In genomic region chr9:121616471-121616870, GRCm38 (mm10) we compare ENCODE assay signal across 11 mouse cellular contexts. TPM values are rescaled to one million over a fixed set of nuclear protein-coding genes. Genes with fewer than 3 reads are reported as not detected.
DNase-seq lines count a peak whose midpoint lies in the region; ATAC-seq and TF ChIP-seq lines count a peak whose summit lies in the region.
"Had no signal": no experiment of that assay in that cellular context is flagged by ENCODE, and none has a peak within 500 bp of the region (broad histone marks: within the 10 kb centered on the region; RNA-seq: fewer than 3 reads in every experiment).

No protein-coding gene starts in this region.

- ATAC-seq in midbrain, postnatal 0 days (ENCODE audit: low FRiP score), result 0 out of 2 replicates have a peak, but pooled peaks have one; percentile 23
- ATAC-seq in midbrain, embryonic 15.5 days (replicated peaks), result no peak

- H3K4me3 ChIP-seq in heart, adult 2 months, result no peak overlapping the region
- no peak overlapping the region for H3K4me3 ChIP-seq in midbrain, postnatal 0 days (ENCODE audit: low read depth, low read length)
- no peak overlapping the region for H3K4me3 ChIP-seq in midbrain, embryonic 15.5 days
- H3K4me3 ChIP-seq: embryonic facial prominence, embryonic 13.5 days; heart, embryonic 10.5 days; megakaryocyte, embryonic 14.5 days had no signal

- H3K9me3 ChIP-seq in midbrain, postnatal 0 days (ENCODE audit: low read length), result no peaks in the 10 kb centered on the region
- H3K9me3 ChIP-seq in midbrain, embryonic 15.5 days, result no peaks in the 10 kb centered on the region
- H3K9me3 ChIP-seq: heart, embryonic 10.5 days had no signal

- no peaks in the 10 kb centered on the region for H3K36me3 ChIP-seq in heart, adult 2 months (ENCODE audit: control insufficient read depth, insufficient read depth, low read length)
- peaks cover 8% of the 10 kb centered on the region; the same call in 1 of the 2 replicates for H3K36me3 ChIP-seq in midbrain, postnatal 0 days (ENCODE audit: insufficient read depth, low read length)
- no peaks in the 10 kb centered on the region for H3K36me3 ChIP-seq in midbrain, embryonic 15.5 days (replicated peaks)
- H3K36me3 ChIP-seq: embryonic facial prominence, embryonic 13.5 days; heart, embryonic 10.5 days had no signal

- intact Hi-C loops in heart, adult 2 months (cut with DNase I), result no loop called here
- intact Hi-C loops in heart, postnatal 14 days (cut with DNase I), result no loop called here
- intact Hi-C loops in left cerebral cortex, postnatal 10 days (cut with DNase I), result no loop called here

- peak; percentile 45 for TF ChIP-seq CTCF in heart, adult 2 months (IDR thresholded peaks at IDR 0.05)
- TF ChIP-seq CTCF in midbrain, postnatal 0 days (IDR thresholded peaks at IDR 0.05), result peak; percentile 41

- H3K4me1 ChIP-seq in heart, adult 2 months (ENCODE audit: control insufficient read depth, insufficient read depth, low read length), result no peaks in the 10 kb centered on the region
- no peaks in the 10 kb centered on the region for H3K4me1 ChIP-seq in midbrain, postnatal 0 days (ENCODE audit: insufficient read depth, low read length)
- no peaks in the 10 kb centered on the region for H3K4me1 ChIP-seq in midbrain, embryonic 15.5 days

- no peaks in the 10 kb centered on the region for H3K27me3 ChIP-seq in heart, adult 2 months (ENCODE audit: control insufficient read depth, insufficient read depth, low read length)
- H3K27me3 ChIP-seq in midbrain, postnatal 0 days (ENCODE audit: insufficient read depth, low read length), result no peaks in the 10 kb centered on the region
- H3K27me3 ChIP-seq in midbrain, embryonic 15.5 days (replicated peaks), result no peaks in the 10 kb centered on the region
- H3K27me3 ChIP-seq: embryonic facial prominence, embryonic 13.5 days had no signal

- no peak overlapping the region for H3K4me2 ChIP-seq in midbrain, postnatal 0 days (ENCODE audit: low read depth, low read length, poor library complexity, severe bottlenecking)
- no peak overlapping the region for H3K4me2 ChIP-seq in midbrain, embryonic 15.5 days
- H3K4me2 ChIP-seq: embryonic facial prominence, embryonic 13.5 days had no signal

- 67% methylated on average over 3 of the region's 3 CpGs for WGBS in heart, adult 2 months
- 54% methylated on average over 3 of the region's 3 CpGs for WGBS in midbrain, postnatal 0 days
- 54% methylated on average over 3 of the region's 3 CpGs for WGBS in midbrain, embryonic 15.5 days

- no peak overlapping the region for H3K9ac ChIP-seq in heart, adult 2 months (ENCODE audit: low read depth, low read length)
- H3K9ac ChIP-seq in midbrain, postnatal 0 days (replicated peaks; ENCODE audit: low read length, poor library complexity, severe bottlenecking), result no peak overlapping the region
- H3K9ac ChIP-seq in midbrain, embryonic 15.5 days, result no peak overlapping the region
- H3K9ac ChIP-seq: embryonic facial prominence, embryonic 13.5 days had no signal

- H3K27ac ChIP-seq in heart, adult 2 months, result no peak overlapping the region
- no peak overlapping the region for H3K27ac ChIP-seq in midbrain, postnatal 0 days (ENCODE audit: low read depth, low read length)
- no peak overlapping the region for H3K27ac ChIP-seq in midbrain, embryonic 15.5 days
- H3K27ac ChIP-seq: embryonic facial prominence, embryonic 13.5 days; heart, embryonic 10.5 days had no signal

- TF ChIP-seq EP300 in heart, adult 2 months (IDR thresholded peaks at IDR 0.05; ENCODE audit: insufficient read depth, low read depth, low read length), result no peak

- no peak for TF ChIP-seq POLR2A in heart, adult 2 months (IDR thresholded peaks at IDR 0.05; ENCODE audit: insufficient read depth, low read depth, low read length)

- no peak for DNase-seq in heart, adult 2 months
- DNase-seq in heart, postnatal 14 days, result no peak
- no peak for DNase-seq in midbrain, postnatal 0 days (ENCODE audit: low spot score)
- DNase-seq in brain, adult 2 months (ENCODE audit: low read depth, low spot score), result peak; percentile 14
- peak; percentile 15 for DNase-seq in thymus, postnatal 0 days (ENCODE audit: low spot score)
- no peak for DNase-seq in frontal cortex, postnatal 14 days (ENCODE audit: low spot score in 2 of 2)
- no peak for DNase-seq in left cerebral cortex, postnatal 10 days (ENCODE audit: extremely low spot score in 1 of 2, low spot score in 2 of 2)

- H3K79me2 ChIP-seq in heart, adult 2 months (replicated peaks; ENCODE audit: control insufficient read depth, insufficient read depth, low read length), result no peaks in the 10 kb centered on the region

RNA-seq across cellular contexts. Expression of gene Lyzl4, which starts 25.4 kb away (rescaled TPM):
- total RNA-seq in heart, adult 2 months (2021), result not detected
- 0.12 and 0.88 TPM in 2 replicates for polyA plus RNA-seq in heart, adult 2 months (2012; rRNA removed)
- total RNA-seq in heart, postnatal 14 days (2021), result not detected
- not detected in 2 replicates for total RNA-seq in midbrain, postnatal 0 days (2014; rRNA removed)
- 0.28 TPM in 1 of 2 replicates, not detected in the other for polyA plus RNA-seq in midbrain, postnatal 0 days (2015; fragmentation: Nextera tagmentation; extraction: Ambion mirVana)
- 0.18 and 0.27 TPM in 2 replicates for polyA plus RNA-seq in midbrain, embryonic 15.5 days (2015; fragmentation: Nextera tagmentation; extraction: Ambion mirVana)
- 1.2 and 1.3 TPM in 2 replicates for polyA plus RNA-seq in thymus, postnatal 0 days (2015; fragmentation: Nextera tagmentation; extraction: Ambion mirVana)
- total RNA-seq in left cerebral cortex, postnatal 10 days (2021), result under 1 TPM; 0.87 to 0.97 TPM
- polyA plus RNA-seq: heart, embryonic 10.5 days had no signal

RNA-seq across cellular contexts. Expression of gene Vipr1, which starts 26.0 kb away (rescaled TPM):
- 1 to 10 TPM; 1.2 to 1.4 TPM for total RNA-seq in heart, adult 2 months (2021)
- polyA plus RNA-seq in heart, adult 2 months (2012; rRNA removed), result 0.41 and 0.45 TPM in 2 replicates
- 1 to 10 TPM in 1 of 2 experiments, under 1 TPM in 1; 0.73 to 2.1 TPM for total RNA-seq in heart, postnatal 14 days (2021)
- total RNA-seq in midbrain, postnatal 0 days (2014; rRNA removed), result 0.05 and 0.82 TPM in 2 replicates
- polyA plus RNA-seq in midbrain, postnatal 0 days (2015; fragmentation: Nextera tagmentation; extraction: Ambion mirVana), result 0.26 and 0.36 TPM in 2 replicates
- polyA plus RNA-seq in midbrain, embryonic 15.5 days (2015; fragmentation: Nextera tagmentation; extraction: Ambion mirVana), result 0.14 and 0.15 TPM in 2 replicates
- 1.3 and 1.4 TPM in 2 replicates for polyA plus RNA-seq in thymus, postnatal 0 days (2015; fragmentation: Nextera tagmentation; extraction: Ambion mirVana)
- total RNA-seq in left cerebral cortex, postnatal 10 days (2021), result 10 to 100 TPM; 11.8 TPM

Comparison
In these comparisons a context has a peak if more than half of its experiments do, and no peak if none do; other contexts are left out.
1. DNase-seq: peak in brain, adult 2 months (single experiment) and thymus, postnatal 0 days (single experiment); none in heart, adult 2 months (0 of 2), heart, postnatal 14 days (0 of 2), midbrain, postnatal 0 days (single experiment), frontal cortex, postnatal 14 days (0 of 2) and left cerebral cortex, postnatal 10 days (0 of 2).